Mouse (Mus musculus) heart, adult 2 months (tissue): ENCODE results near the gene Cul7. TPM values are rescaled to one million over a fixed set of nuclear protein-coding genes. Genes with fewer than 3 reads are reported as not detected.

Experiments used
- DNase-seq, 2 experiments: peaks; one replicate each; pipeline ENCODE4 v3.0.0; 2021
- H3K27ac ChIP-seq: fragments of 200-600 bp; 2 replicates; pipeline ENCODE4 v1.8.1; 2022
- H3K27me3 ChIP-seq: fragments of 200-500 bp; 2 replicates; pipeline ENCODE4 v1.6.1; 2012; ENCODE audit warnings: mild to moderate bottlenecking, low read length, inconsistent platforms, mixed read lengths; ENCODE audit not compliant: control insufficient read depth, insufficient read depth
- H3K36me3 ChIP-seq: fragments of 200-500 bp; 2 replicates; pipeline ENCODE4 v1.6.1; 2012; ENCODE audit warnings: low read length, inconsistent platforms; ENCODE audit not compliant: control insufficient read depth, insufficient read depth
- H3K4me1 ChIP-seq: fragments of 200-500 bp; 2 replicates; pipeline ENCODE4 v1.6.1; 2011; ENCODE audit warnings: low read length; ENCODE audit not compliant: control insufficient read depth, insufficient read depth
- H3K4me3 ChIP-seq: fragments of 200-600 bp; 2 replicates; pipeline ENCODE4 v1.8.1; 2022
- H3K79me2 ChIP-seq: fragments of 200-500 bp; replicated peaks from 2 replicates; pipeline ENCODE4 v1.6.1; 2012; ENCODE audit warnings: mild to moderate bottlenecking, inconsistent platforms, low read length, moderate library complexity, mixed read lengths; ENCODE audit not compliant: control insufficient read depth, insufficient read depth
- H3K9ac ChIP-seq: fragments of 200-500 bp; 2 replicates; pipeline ENCODE4 v1.6.1; 2012; ENCODE audit warnings: low read depth, mild to moderate bottlenecking, control low read depth, inconsistent platforms, low read length, mixed read lengths
- CTCF ChIP-seq: fragments of 200-600 bp; IDR thresholded peaks from 2 replicates; pipeline ENCODE4 v1.8.1; 2022; ENCODE audit warnings: antibody characterized with exemption, mild to moderate bottlenecking, moderate library complexity
- EP300 ChIP-seq: fragments of 200-500 bp; IDR thresholded peaks from 2 replicates; pipeline ENCODE4 v1.6.1; 2011; ENCODE audit warnings: low read depth, low read length, control low read depth; ENCODE audit not compliant: insufficient read depth
- POLR2A ChIP-seq: fragments of 200-500 bp; IDR thresholded peaks from 2 replicates; pipeline ENCODE4 v1.6.1; 2011; ENCODE audit warnings: mild to moderate bottlenecking, low read depth, low read length, control low read depth; ENCODE audit not compliant: insufficient read depth
- WGBS: fragments of 180-500 bp; shearing (Covaris S2); methylation state at CpG from one replicate; pipeline ENCODE4 v1.1.7; 2018; 5-methylcytosine and 5-hydroxymethylcytosine counted together
- intact Hi-C: fragments of 180-260 bp; cut with DNase I; formaldehyde crosslinking; loops from one replicate; pipeline ENCODE4 v1.15.1; 2025
- polyA plus RNA-seq: library from polyadenylated mRNA; depleted of rRNA; stranded (reverse); fragments of >200 nt; gene quantifications from 2 replicates; pipeline ENCODE4 v1.2.3, GENCODE M21; 2012
- total RNA-seq, 2 experiments: library from RNA; stranded (reverse); gene quantifications; 2 replicates each; pipeline ENCODE4 v1.2.3; 2021

Cul7 gene
- total and polyA plus RNA-seq, 3 experiments, result 16.8 to 23.4 (median 18.4) TPM

DNA sequence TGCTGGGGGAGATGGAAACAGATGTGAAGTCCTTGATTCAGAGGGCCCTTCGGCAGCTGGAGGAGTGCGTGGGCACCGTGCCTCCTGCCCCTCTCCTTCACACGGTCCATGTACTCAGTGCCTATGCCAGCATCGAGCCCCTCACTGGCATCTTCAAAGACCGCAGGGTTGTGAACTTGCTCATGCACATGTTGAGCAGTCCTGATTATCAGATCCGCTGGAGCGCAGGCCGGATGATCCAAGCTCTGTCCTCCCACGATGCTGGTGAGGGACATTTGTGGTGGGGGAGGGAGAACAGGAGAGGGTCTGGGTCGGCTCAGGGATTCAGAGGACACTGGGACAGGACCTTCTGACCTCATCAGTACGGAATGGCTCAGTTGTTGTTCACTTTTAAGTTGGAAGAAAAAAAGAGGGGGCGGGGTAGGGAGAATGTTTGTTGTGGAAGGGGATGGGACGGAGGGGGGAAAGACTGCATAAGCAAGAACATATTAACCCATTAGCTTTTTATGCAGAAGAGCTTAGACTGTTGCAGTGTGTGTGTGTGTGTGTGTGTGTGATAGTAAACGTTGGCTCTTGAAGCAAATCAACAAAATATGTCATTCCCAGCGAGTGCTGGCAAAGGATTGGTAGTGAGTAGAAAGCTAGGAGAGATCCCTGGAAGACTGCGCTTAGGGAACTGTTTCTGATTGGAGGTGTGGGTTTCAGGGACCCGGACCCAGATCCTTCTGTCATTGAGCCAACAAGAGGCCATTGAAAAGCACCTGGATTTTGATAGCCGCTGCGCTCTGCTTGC, 1.8 kb downstream of the Cul7 start:
- Histone ChIP-seq H3K36me3 (no peaks in the 10 kb centered on the region), H3K27ac (no peak overlapping the region; the same call in 1 of the 2 replicates), H3K79me2 (peaks cover 3% of the 10 kb centered on the region), H3K4me3 (no peak overlapping the region), H3K4me1 (peaks cover 10% of the 10 kb centered on the region), H3K9ac (no peak overlapping the region), H3K27me3 (no peaks in the 10 kb centered on the region)
- WGBS, result 48% methylated on average over 20 of the region's 20 CpGs
- no peak for TF ChIP-seq CTCF
- no peak for TF ChIP-seq POLR2A
- no peak for TF ChIP-seq EP300
- DNase-seq, result no peak
- intact Hi-C loops, result no loop called here

DNA sequence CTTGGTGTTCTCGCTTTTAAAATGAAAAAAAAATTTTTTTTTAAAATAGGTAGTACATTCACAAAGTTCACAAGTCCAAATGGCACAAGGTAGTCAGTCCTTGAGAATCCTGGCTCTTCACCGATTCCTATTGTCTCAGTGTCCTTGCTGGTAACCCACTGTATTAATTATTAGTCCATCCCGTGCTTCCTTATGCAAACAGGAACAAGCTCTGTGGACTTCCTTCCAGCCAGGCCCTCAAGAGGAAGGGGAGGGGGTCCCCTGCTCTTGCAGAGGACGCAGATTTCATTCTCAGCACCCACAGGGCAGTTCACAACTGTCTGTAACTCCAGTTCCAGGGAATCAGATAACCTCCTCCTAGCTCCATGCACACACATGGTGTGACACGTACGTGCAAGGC, 5.9 kb downstream of the Cul7 start:
- Histone ChIP-seq H3K79me2 (peaks cover 3% of the 10 kb centered on the region), H3K36me3 (no peaks in the 10 kb centered on the region), H3K27me3 (no peaks in the 10 kb centered on the region), H3K4me3 (no peak overlapping the region), H3K27ac (no peak overlapping the region), H3K9ac (no peak overlapping the region), H3K4me1 (peaks cover 8% of the 10 kb centered on the region)
- TF ChIP-seq POLR2A (no peak), CTCF (no peak), EP300 (no peak)
- WGBS, result 60% methylated on average over 6 of the region's 6 CpGs
- intact Hi-C loops, result no loop called here
- DNase-seq, result no peak

DNA sequence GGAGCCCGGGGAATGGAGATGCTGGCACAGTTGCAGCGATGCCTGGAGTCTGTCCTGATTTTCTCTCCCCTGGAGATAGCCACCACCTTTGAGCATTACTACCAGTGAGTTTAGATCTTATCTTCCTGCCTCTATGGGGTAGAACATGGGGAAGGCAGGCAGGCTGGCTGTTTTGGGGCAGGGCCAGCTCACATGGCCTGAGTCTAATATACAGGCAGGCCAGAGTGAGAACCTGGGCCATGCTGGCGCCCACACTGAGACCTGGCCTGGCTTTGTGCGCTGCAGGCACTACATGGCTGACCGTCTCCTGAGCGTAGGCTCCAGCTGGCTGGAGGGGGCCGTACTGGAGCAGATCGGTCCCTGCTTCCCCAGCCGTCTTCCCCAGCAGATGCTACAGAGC, 11.2 kb downstream of the Cul7 start:
- WGBS, result 94% methylated on average over 9 of the region's 9 CpGs
- H3K27ac ChIP-seq, result no peak overlapping the region
- H3K4me3 ChIP-seq, result no peak overlapping the region
- no peaks in the 10 kb centered on the region for H3K79me2 ChIP-seq
- H3K27me3 ChIP-seq, result no peaks in the 10 kb centered on the region
- no peak overlapping the region for H3K9ac ChIP-seq
- intact Hi-C loops, result no loop called here
- DNase-seq, result no peak
- no peak for TF ChIP-seq EP300
- TF ChIP-seq CTCF, result no peak
- no peak for TF ChIP-seq POLR2A
- no peaks in the 10 kb centered on the region for H3K4me1 ChIP-seq
- H3K36me3 ChIP-seq, result no peaks in the 10 kb centered on the region

DNA sequence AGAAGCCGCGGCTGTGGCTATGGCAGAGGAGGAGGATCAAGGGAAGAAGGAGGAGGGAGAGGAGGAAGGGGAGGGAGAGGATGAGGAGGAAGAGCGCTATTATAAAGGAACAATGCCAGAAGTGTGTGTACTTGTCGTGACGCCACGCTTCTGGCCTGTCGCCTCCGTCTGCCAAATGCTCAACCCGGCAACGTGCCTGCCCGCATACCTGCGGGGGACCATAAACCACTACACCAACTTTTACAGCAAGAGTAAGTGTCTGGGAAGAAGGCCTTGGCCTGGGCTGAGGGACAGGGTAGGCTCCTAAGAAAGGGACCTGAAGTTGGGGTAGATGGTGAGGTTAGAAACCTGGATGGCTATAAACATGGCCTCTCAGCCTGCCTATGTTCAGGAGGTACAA, 11.8 kb downstream of the Cul7 start:
- WGBS, result 76% methylated on average over 12 of the region's 12 CpGs
- Histone ChIP-seq H3K4me1 (no peaks in the 10 kb centered on the region), H3K27ac (peak overlapping the region; percentile 54), H3K36me3 (no peaks in the 10 kb centered on the region), H3K79me2 (no peaks in the 10 kb centered on the region), H3K27me3 (no peaks in the 10 kb centered on the region), H3K4me3 (no peak overlapping the region), H3K9ac (no peak overlapping the region)
- TF ChIP-seq POLR2A, result no peak
- TF ChIP-seq CTCF, result no peak
- TF ChIP-seq EP300, result no peak
- intact Hi-C loops, result loop anchor here (2.0 kb wide), 1 partner anchor 17 kb away; the partner anchor contains the start of gene Mea1
- DNase-seq, result no peak

DNA sequence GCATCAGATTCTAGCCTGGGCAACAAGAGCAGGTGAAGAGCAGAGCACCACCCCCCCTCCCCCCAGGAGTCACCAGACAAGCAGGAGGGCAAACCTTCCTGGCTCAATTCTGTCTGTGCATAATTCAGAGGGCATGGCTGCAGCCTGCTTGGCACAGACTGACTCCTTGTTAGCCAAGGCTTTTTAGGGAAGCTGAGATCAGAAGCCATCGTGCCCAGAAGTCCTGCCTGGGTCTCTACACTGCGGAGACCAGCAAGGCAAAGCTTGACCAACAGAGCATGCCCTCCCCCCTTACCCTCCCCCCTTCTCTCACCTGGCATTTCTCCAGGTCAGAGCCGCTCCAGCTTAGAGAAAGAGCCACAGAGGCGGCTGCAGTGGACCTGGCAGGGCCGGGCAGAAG, 12.6 kb downstream of the Cul7 start:
- Histone ChIP-seq H3K27me3 (no peaks in the 10 kb centered on the region), H3K4me3 (no peak overlapping the region), H3K27ac (peak overlapping the region; percentile 54), H3K9ac (no peak overlapping the region), H3K79me2 (no peaks in the 10 kb centered on the region), H3K36me3 (no peaks in the 10 kb centered on the region), H3K4me1 (no peaks in the 10 kb centered on the region)
- TF ChIP-seq CTCF, result no peak
- TF ChIP-seq EP300, result peak; percentile 78
- no peak for TF ChIP-seq POLR2A
- peak in 1 of 2 experiments; percentile 67 for DNase-seq
- intact Hi-C loops, result loop anchor here (2.0 kb wide), 1 partner anchor 16 kb away; the partner anchor contains the start of gene Mea1
- WGBS, result 62% methylated on average over 5 of the region's 5 CpGs

DNA sequence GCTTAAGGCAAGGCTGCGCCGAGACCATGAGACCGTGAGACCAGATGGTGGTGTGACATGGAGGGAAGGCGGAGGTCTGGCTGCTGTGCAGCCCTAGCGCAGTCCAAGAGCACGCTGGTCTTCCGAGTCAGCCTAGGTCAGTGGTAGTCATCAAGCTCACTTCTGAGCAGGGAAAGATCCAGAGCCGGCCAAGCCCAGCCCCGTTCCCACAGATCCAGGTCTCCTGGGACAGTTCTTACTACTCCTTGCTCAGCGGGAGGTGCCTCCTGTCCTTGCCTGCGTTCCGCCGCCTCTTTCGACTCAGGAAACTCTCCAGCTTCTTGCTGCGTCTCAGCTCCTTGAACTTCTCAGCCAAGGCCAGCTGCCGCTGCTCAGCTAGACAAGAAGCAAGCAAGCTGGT, 17.6 kb downstream of the Cul7 start:
- peak in 1 of 2 experiments; percentile 58 for DNase-seq
- no peaks in the 10 kb centered on the region; the same call in 1 of the 2 replicates for H3K79me2 ChIP-seq
- no peaks in the 10 kb centered on the region for H3K36me3 ChIP-seq
- no peak for TF ChIP-seq POLR2A
- TF ChIP-seq CTCF, result no peak
- no peak for TF ChIP-seq EP300
- peak overlapping the region; percentile 16; the same call in 1 of the 2 replicates for H3K27ac ChIP-seq
- 64% methylated on average over 16 of the region's 16 CpGs for WGBS
- no peaks in the 10 kb centered on the region for H3K4me1 ChIP-seq
- intact Hi-C loops, result no loop called here
- no peaks in the 10 kb centered on the region for H3K27me3 ChIP-seq
- H3K4me3 ChIP-seq, result no peak overlapping the region
- H3K9ac ChIP-seq, result peak overlapping the region; percentile 24; the same call in 1 of the 2 replicates
